Mouse (Mus musculus) liver, embryonic 14.5 days (tissue): ENCODE measurements at regions not wholly inside any gene's neighbourhood (a gene's known extent, or its start where the extent isn't known, plus 50 kb on each side); places are given as distances from the start of the nearest gene placed in this dataset.

Source experiments
- ATAC-seq: fragments of 200-750 bp; cut with Nextera tagmentation; 2 replicates; pipeline ENCODE4 v1.8.0; 2017; ENCODE audit warnings: moderate number of reproducible peaks, mild to moderate bottlenecking, moderate library complexity; ENCODE audit not compliant: insufficient read depth
- DNase-seq, 3 experiments: peaks; one replicate each; pipeline ENCODE4 v3.0.0-alpha.2; 2012 to 2013; ENCODE audit warnings: low read depth in 3 of 3, low spot score in 3 of 3
- H3K27ac ChIP-seq: fragments of 300-500 bp; sonication (generic); 2 replicates; pipeline ENCODE4 v1.5.1; 2014; ENCODE audit warnings: moderate library complexity, mild to moderate bottlenecking, control low read depth, inconsistent platforms
- H3K27me3 ChIP-seq: fragments of 300-500 bp; sonication (generic); 2 replicates; pipeline ENCODE4 v1.6.1; 2014; ENCODE audit warnings: mild to moderate bottlenecking, low read length, moderate library complexity; ENCODE audit not compliant: control insufficient read depth, insufficient read depth
- H3K36me3 ChIP-seq: fragments of 300-500 bp; sonication (generic); replicated peaks from 2 replicates; pipeline ENCODE4 v1.6.1; 2014; ENCODE audit warnings: low read depth; ENCODE audit not compliant: control insufficient read depth, insufficient read depth
- H3K4me1 ChIP-seq, 2 experiments: fragments of 200-500 bp in 1 of 2; fragments of 300-500 bp in 1 of 2; sonication (generic) in 1 of 2; replicated peaks; 2 replicates each; pipeline ENCODE4 v1.6.1; 2012 to 2014; ENCODE audit warnings: antibody characterized with exemption in 1 of 2, inconsistent platforms in 1 of 2, low read length in 1 of 2; ENCODE audit not compliant: control insufficient read depth in 2 of 2, insufficient read depth in 2 of 2
- H3K4me2 ChIP-seq: fragments of 300-500 bp; sonication (generic); 2 replicates; pipeline ENCODE4 v1.6.1; 2014; ENCODE audit warnings: low read depth, mild to moderate bottlenecking, control low read depth, moderate library complexity
- H3K4me3 ChIP-seq, 2 experiments: fragments of 200-500 bp in 1 of 2; fragments of 300-500 bp in 1 of 2; sonication (generic) in 1 of 2; 2 replicates each; pipeline ENCODE4 v1.5.1; 2012 to 2014; ENCODE audit warnings: low read depth in 2 of 2, low read length in 2 of 2, mild to moderate bottlenecking in 2 of 2, control low read depth in 1 of 2, inconsistent platforms in 1 of 2, moderate library complexity in 1 of 2; ENCODE audit not compliant: insufficient read depth in 1 of 2
- H3K9ac ChIP-seq: fragments of 300-500 bp; sonication (generic); replicated peaks from 2 replicates; pipeline ENCODE4 v1.6.1; 2014; ENCODE audit warnings: mild to moderate bottlenecking, control low read depth, moderate library complexity
- H3K9me3 ChIP-seq: fragments of 300-500 bp; sonication (generic); 2 replicates; pipeline ENCODE4 v1.6.1; 2016; ENCODE audit warnings: low read length, mixed read lengths; ENCODE audit not compliant: control insufficient read depth
- CTCF ChIP-seq: IDR thresholded peaks from 2 replicates; pipeline ENCODE4 v1.5.1; 2016; ENCODE audit warnings: antibody characterized with exemption, low read depth, control low read depth
- EP300 ChIP-seq: IDR thresholded peaks from 2 replicates; pipeline ENCODE4 v1.6.1; 2016; ENCODE audit warnings: antibody characterized with exemption, low read depth
- WGBS: fragments of 180-500 bp; shearing (Covaris S2); extraction: QIAGEN DNeasy Blood & Tissue Kit; methylation state at CpG from one replicate; pipeline ENCODE4 v1.1.7; 2014; ENCODE audit not compliant: insufficient replicate concordance; 5-methylcytosine and 5-hydroxymethylcytosine counted together

DNA sequence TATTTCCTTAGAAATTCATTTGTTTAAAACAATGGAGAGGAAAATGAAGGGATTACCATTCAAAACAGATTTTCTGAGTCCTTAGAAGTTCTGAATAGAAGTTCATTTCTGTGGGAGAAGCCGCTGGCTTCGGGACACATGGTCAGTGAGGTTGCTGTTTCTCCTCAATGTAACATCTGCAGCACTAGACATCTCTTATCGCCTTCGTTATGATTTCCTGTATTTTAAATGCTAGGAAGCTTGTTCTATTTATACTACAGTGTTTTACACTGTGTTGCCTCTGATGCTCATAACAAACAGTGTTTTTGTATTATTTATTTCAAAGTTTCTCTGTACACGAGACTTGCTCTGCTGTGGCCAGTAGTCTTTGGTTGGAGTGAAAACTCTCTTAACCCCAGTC lies 346.6 kb downstream of the Ankrd50 start:
- no peak for DNase-seq
- WGBS, result 35% methylated on average over 5 of the region's 5 CpGs

DNA sequence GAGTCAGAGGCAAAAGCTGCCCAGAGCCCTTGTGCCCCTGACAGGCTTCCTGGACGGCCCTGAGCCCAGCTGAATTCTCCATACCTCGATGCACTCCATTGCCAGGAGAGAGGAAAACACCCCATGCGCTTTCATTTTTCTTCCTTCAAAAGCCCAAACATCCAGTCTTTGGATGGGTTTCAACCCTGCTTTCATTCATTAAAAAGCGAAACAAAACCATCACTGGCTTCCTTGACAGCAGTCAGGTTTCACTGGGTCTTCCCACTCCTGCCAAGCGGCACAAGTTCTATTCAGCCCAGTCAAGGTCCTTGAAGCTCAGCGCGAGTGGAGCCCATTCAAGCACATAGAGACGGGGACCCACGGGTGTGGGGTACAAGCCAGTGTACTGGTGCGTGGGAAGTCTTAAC lies 348.8 kb downstream of the Ankrd50 start:
- no peaks in the 10 kb centered on the region for H3K27me3 ChIP-seq
- DNase-seq, result no peak
- no peak overlapping the region for H3K4me3 ChIP-seq
- no peaks in the 10 kb centered on the region for H3K36me3 ChIP-seq
- H3K9ac ChIP-seq, result no peak overlapping the region
- TF ChIP-seq CTCF (no peak), EP300 (no peak)
- no peak for ATAC-seq
- no peaks in the 10 kb centered on the region for H3K9me3 ChIP-seq
- no peak overlapping the region for H3K4me2 ChIP-seq
- no peak overlapping the region for H3K27ac ChIP-seq
- H3K4me1 ChIP-seq, result peaks cover 0 to 2% of the 10 kb centered on the region in 2 experiments; a peak in 1 of 4 replicates
- 78% methylated on average over 10 of the region's 10 CpGs for WGBS

More for the DNA sequence above, 346.6 kb downstream of the Ankrd50 start:
- H3K9me3 ChIP-seq, result no peaks in the 10 kb centered on the region
- no peak for TF ChIP-seq CTCF
- TF ChIP-seq EP300, result no peak
- H3K4me2 ChIP-seq, result no peak overlapping the region
- H3K4me3 ChIP-seq, result no peak overlapping the region
- H3K9ac ChIP-seq, result no peak overlapping the region
- peaks cover 0 to 2% of the 10 kb centered on the region in 2 experiments; a peak in 1 of 4 replicates for H3K4me1 ChIP-seq
- no peak for ATAC-seq
- no peaks in the 10 kb centered on the region for H3K36me3 ChIP-seq
- no peaks in the 10 kb centered on the region for H3K27me3 ChIP-seq
- no peak overlapping the region for H3K27ac ChIP-seq

- H3K4me1 ChIP-seq, result peaks cover 0 to 4% of the 10 kb centered on the region in 2 experiments; a peak in 2 of 4 replicates
- no peaks in the 10 kb centered on the region for H3K27me3 ChIP-seq
- no peak overlapping the region for H3K9ac ChIP-seq
- DNase-seq (no peak), ATAC-seq (no peak)
- no peaks in the 10 kb centered on the region for H3K9me3 ChIP-seq
- no peak overlapping the region for H3K4me3 ChIP-seq
- TF ChIP-seq CTCF, result no peak
- no peak for TF ChIP-seq EP300
- no peak overlapping the region for H3K4me2 ChIP-seq
- no peak overlapping the region for H3K27ac ChIP-seq
- WGBS, result 65% methylated on average over 4 of the region's 4 CpGs
- H3K36me3 ChIP-seq, result no peaks in the 10 kb centered on the region
These were observed 350.2 kb downstream of the Ankrd50 start for GRCm38 (mm10) chr3:38134425-38134824.

GRCm38 (mm10) chr3:38131887-38132220 lies 352.8 kb downstream of the Ankrd50 start:
- 59% methylated on average over 3 of the region's 3 CpGs for WGBS
- peaks cover 0 to 9% of the 10 kb centered on the region in 2 experiments; a peak in 2 of 4 replicates for H3K4me1 ChIP-seq
- H3K4me2 ChIP-seq, result no peak overlapping the region
- H3K4me3 ChIP-seq, result no peak overlapping the region
- H3K9ac ChIP-seq, result no peak overlapping the region
- H3K9me3 ChIP-seq, result no peaks in the 10 kb centered on the region
- no peaks in the 10 kb centered on the region for H3K36me3 ChIP-seq
- no peak for DNase-seq
- H3K27me3 ChIP-seq, result no peaks in the 10 kb centered on the region
- H3K27ac ChIP-seq, result no peak overlapping the region
- no peak for ATAC-seq
- TF ChIP-seq CTCF, result no peak
- TF ChIP-seq EP300, result no peak

- no peak for DNase-seq
- TF ChIP-seq CTCF (no peak), EP300 (no peak)
- ATAC-seq, result no peak
- H3K27ac ChIP-seq, result no peak overlapping the region
- peaks cover 0 to 9% of the 10 kb centered on the region in 2 experiments; a peak in 2 of 4 replicates for H3K4me1 ChIP-seq
- H3K27me3 ChIP-seq, result no peaks in the 10 kb centered on the region
- H3K4me3 ChIP-seq, result no peak overlapping the region
- H3K36me3 ChIP-seq, result no peaks in the 10 kb centered on the region
- no peak overlapping the region for H3K9ac ChIP-seq
- H3K4me2 ChIP-seq, result no peak overlapping the region
- no peaks in the 10 kb centered on the region for H3K9me3 ChIP-seq
- WGBS, result 65% methylated on average over 12 of the region's 12 CpGs
These were observed 353.3 kb downstream of the Ankrd50 start for GRCm38 (mm10) chr3:38131176-38131886.
